Mouse (Mus musculus): ENCODE results near the gene Fuca1.

DNA sequence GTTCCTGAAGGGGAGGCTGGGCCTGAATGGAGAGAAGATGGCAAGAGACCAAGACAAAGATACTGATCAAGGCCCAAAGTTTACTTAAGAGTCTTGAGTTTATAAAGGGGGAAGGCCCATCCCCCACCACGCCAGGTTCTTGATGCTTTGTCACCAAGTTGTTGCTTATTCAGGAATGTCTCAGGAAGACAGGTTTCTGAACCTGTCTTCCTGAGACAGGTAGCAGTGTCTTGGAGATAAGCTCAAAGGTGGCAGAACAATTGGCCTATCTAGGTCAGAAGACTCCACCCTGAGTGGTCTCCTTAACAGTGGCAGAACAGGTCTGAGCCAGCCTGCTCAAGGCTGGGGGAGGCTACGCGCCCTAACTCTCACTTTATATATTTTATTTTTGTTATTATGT, 6.3 kb downstream of the Fuca1 start:
- no peak for TF ChIP-seq CTCF (conservative IDR thresholded peaks at IDR 0.05; ENCODE audit: insufficient read depth, insufficient read length, low read depth, low read length)
- TF ChIP-seq POLR2A (IDR thresholded peaks at IDR 0.05; ENCODE audit: low read depth, low read length) = no peak
